Comparison of ENCODE assay signal across 9 mouse cellular contexts in genomic region chr12:40832157-40832556, GRCm38 (mm10).
A peak's percentile ranks its signal among the peaks of the same experiment; 100 is the strongest.
DNase-seq lines count a peak whose midpoint lies in the region; ATAC-seq and TF ChIP-seq lines count a peak whose summit lies in the region.
"Had no signal": no experiment of that assay in that cellular context is flagged by ENCODE, and none has a peak within 500 bp of the region (broad histone marks: within the 10 kb centered on the region; RNA-seq: fewer than 3 reads in every experiment).

No protein-coding gene starts in this region.

- ATAC-seq in intestine, embryonic 15.5 days: 0 out of 2 replicates have a peak, but pooled peaks have one; percentile 49
- ATAC-seq in midbrain, embryonic 14.5 days (ENCODE audit: low FRiP score, low TSS enrichment): 0 out of 2 replicates have a peak, but pooled peaks have one; percentile 44

- peak; percentile 91 for TF ChIP-seq RAD21 in MEL (IDR thresholded peaks at IDR 0.05; ENCODE audit: low read depth, low read length)

- H3K4me3 ChIP-seq in MEL (ENCODE audit: control insufficient read depth in 1 of 2, insufficient read depth in 1 of 2, low read depth in 2 of 2, low read length in 2 of 2): no peak overlapping the region
- H3K4me3 ChIP-seq in intestine, embryonic 15.5 days (replicated peaks): no peak overlapping the region
- H3K4me3 ChIP-seq in midbrain, embryonic 14.5 days (replicated peaks; ENCODE audit: low read depth, low read length): no peak overlapping the region

- H3K9me3 ChIP-seq in MEL (replicated peaks; ENCODE audit: insufficient read depth, low read length): no peaks in the 10 kb centered on the region
- H3K9me3 ChIP-seq in intestine, embryonic 15.5 days: no peaks in the 10 kb centered on the region
- no peaks in the 10 kb centered on the region for H3K9me3 ChIP-seq in midbrain, embryonic 14.5 days (ENCODE audit: control insufficient read depth, low read length)

- TF ChIP-seq POLR2A in MEL (IDR thresholded peaks at IDR 0.05; ENCODE audit: control insufficient read depth in 1 of 2, insufficient read depth in 1 of 2, low read depth in 1 of 2, low read length in 2 of 2, poor library complexity in 1 of 2): no peak

- H3K4me1 ChIP-seq in MEL (ENCODE audit: control insufficient read depth in 1 of 2, insufficient read depth in 2 of 2, low read length in 2 of 2): no peaks in the 10 kb centered on the region; a peak in 1 of 4 replicates
- H3K4me1 ChIP-seq in intestine, embryonic 15.5 days (replicated peaks): no peaks in the 10 kb centered on the region
- H3K4me1 ChIP-seq in midbrain, embryonic 14.5 days (ENCODE audit: control insufficient read depth, insufficient read depth, low read length): no peaks in the 10 kb centered on the region

- no peaks in the 10 kb centered on the region for H3K79me2 ChIP-seq in MEL (ENCODE audit: control insufficient read depth, insufficient read depth, low read length, poor library complexity)

- peak; percentile 20 for DNase-seq in adrenal gland, postnatal 14 days
- DNase-seq in adrenal gland, postnatal 10 days: no peak
- peak; percentile 62 for DNase-seq in layer of hippocampus, adult 11-12 months (ENCODE audit: low spot score)
- no peak for DNase-seq in layer of hippocampus, adult 9-10 months (ENCODE audit: low spot score)
- DNase-seq in MEL (ENCODE audit: low read depth, low spot score): peak; percentile 63
- peak; percentile 74 for DNase-seq in midbrain, embryonic 14.5 days
- DNase-seq in spleen, adult 18-20 months: no peak

- H3K27me3 ChIP-seq in MEL (ENCODE audit: control insufficient read depth in 1 of 2, insufficient read depth in 2 of 2, low read length in 2 of 2): no peaks in the 10 kb centered on the region
- no peaks in the 10 kb centered on the region for H3K27me3 ChIP-seq in intestine, embryonic 15.5 days (replicated peaks)
- no peaks in the 10 kb centered on the region for H3K27me3 ChIP-seq in midbrain, embryonic 14.5 days (ENCODE audit: control insufficient read depth, insufficient read depth, low read length)

- TF ChIP-seq CTCF in MEL (IDR thresholded peaks at IDR 0.05 in 2 of 3, conservative IDR thresholded peaks at IDR 0.05 in 1 of 3; ENCODE audit: control insufficient read depth in 1 of 3, insufficient read depth in 1 of 3, low read depth in 2 of 3, low read length in 3 of 3, poor library complexity in 1 of 3, severe bottlenecking in 1 of 3): peak; percentile 53 to 82 (median 72)

- no peak overlapping the region for H3K4me2 ChIP-seq in intestine, embryonic 15.5 days (replicated peaks)
- H3K4me2 ChIP-seq in midbrain, embryonic 14.5 days (ENCODE audit: low read length): no peak overlapping the region

- no peak overlapping the region for H3K9ac ChIP-seq in MEL (ENCODE audit: control insufficient read depth, low read depth, low read length, poor library complexity, severe bottlenecking)
- no peak overlapping the region for H3K9ac ChIP-seq in intestine, embryonic 15.5 days
- H3K9ac ChIP-seq in midbrain, embryonic 14.5 days (replicated peaks; ENCODE audit: low read length): no peak overlapping the region

- no peaks in the 10 kb centered on the region for H3K36me3 ChIP-seq in MEL (ENCODE audit: control insufficient read depth in 1 of 2, insufficient read depth in 2 of 2, low read length in 2 of 2)
- no peaks in the 10 kb centered on the region for H3K36me3 ChIP-seq in intestine, embryonic 15.5 days
- peaks cover 57% of the 10 kb centered on the region for H3K36me3 ChIP-seq in midbrain, embryonic 14.5 days (ENCODE audit: control insufficient read depth, insufficient read depth, low read length)

- no peak for TF ChIP-seq EP300 in MEL (IDR thresholded peaks at IDR 0.05; ENCODE audit: low read depth in 1 of 2, low read length in 2 of 2)

- no peak overlapping the region for H3K27ac ChIP-seq in MEL (ENCODE audit: control insufficient read depth, low read depth, low read length)
- H3K27ac ChIP-seq in intestine, embryonic 15.5 days: no peak overlapping the region
- no peak overlapping the region for H3K27ac ChIP-seq in midbrain, embryonic 14.5 days (replicated peaks; ENCODE audit: low read depth, low read length)
- H3K27ac ChIP-seq: macrophage had no signal

- 70% methylated on average over 8 of the region's 8 CpGs for WGBS in intestine, embryonic 15.5 days
- WGBS in midbrain, embryonic 14.5 days: 66% methylated on average over 8 of the region's 8 CpGs

TF ChIP-seq in MEL, 35 proteins besides CTCF, POLR2A, EP300 and RAD21:
- TF ChIP-seq ZNF384 (IDR thresholded peaks at IDR 0.05; ENCODE audit: low read depth, low read length): no peak
- TF ChIP-seq POLR2AphosphoS5 (IDR thresholded peaks at IDR 0.05; ENCODE audit: borderline replicate concordance, low read depth, low read length): no peak
- TF ChIP-seq MXI1 (IDR thresholded peaks at IDR 0.05; ENCODE audit: low read depth, low read length): no peak
- no peak for TF ChIP-seq MAX (IDR thresholded peaks at IDR 0.05; ENCODE audit: low read length)
- TF ChIP-seq GATA1 (IDR thresholded peaks at IDR 0.05; ENCODE audit: low read depth, low read length): no peak
- TF ChIP-seq ZKSCAN1 (IDR thresholded peaks at IDR 0.05; ENCODE audit: low read depth, low read length): no peak
- no peak for TF ChIP-seq TAL1 (IDR thresholded peaks at IDR 0.05; ENCODE audit: low read length)
- TF ChIP-seq SMC3 (IDR thresholded peaks at IDR 0.05; ENCODE audit: low read depth, low read length): peak; percentile 71
- TF ChIP-seq ZC3H11A (IDR thresholded peaks at IDR 0.05; ENCODE audit: low read depth, low read length): peak; percentile 62
- TF ChIP-seq USF1 (IDR thresholded peaks at IDR 0.05; ENCODE audit: low read depth, low read length): no peak
- TF ChIP-seq POLR2AphosphoS2 (IDR thresholded peaks at IDR 0.05; ENCODE audit: low read length): no peak
- no peak for TF ChIP-seq MEF2A (IDR thresholded peaks at IDR 0.05; ENCODE audit: extremely low read depth, insufficient replicate concordance, low read depth, low read length, poor library complexity, severe bottlenecking)
- TF ChIP-seq MAFK (IDR thresholded peaks at IDR 0.05; ENCODE audit: borderline replicate concordance, low read depth, low read length): no peak
- no peak for TF ChIP-seq NELFE (IDR thresholded peaks at IDR 0.05; ENCODE audit: low read depth, low read length)
- TF ChIP-seq MYC (IDR thresholded peaks at IDR 0.05; ENCODE audit: low read depth, low read length): no peak
- no peak for TF ChIP-seq TCF12 (IDR thresholded peaks at IDR 0.05; ENCODE audit: low read depth, low read length)
- no peak for TF ChIP-seq HCFC1 (IDR thresholded peaks at IDR 0.05; ENCODE audit: low read depth, low read length)

Comparison
In these comparisons a context has a peak if more than half of its experiments do, and no peak if none do; other contexts are left out.
1. DNase-seq: peak in adrenal gland, postnatal 14 days (single experiment), layer of hippocampus, adult 11-12 months (single experiment), MEL (single experiment) and midbrain, embryonic 14.5 days (single experiment); none in adrenal gland, postnatal 10 days (single experiment), layer of hippocampus, adult 9-10 months (single experiment) and spleen, adult 18-20 months (0 of 2).